Comparison of ENCODE assay signal across 14 mouse cellular contexts in genomic region chr12:82075479-82076221, GRCm38 (mm10).
A peak's percentile ranks its signal among the peaks of the same experiment; 100 is the strongest.
DNase-seq lines count a peak whose midpoint lies in the region; ATAC-seq lines count a peak whose summit lies in the region.
"Had no signal": no experiment of that assay in that cellular context is flagged by ENCODE, and none has a peak within 500 bp of the region (broad histone marks: within the 10 kb centered on the region; RNA-seq: fewer than 3 reads in every experiment).

No protein-coding gene starts in this region.

- WGBS in hindbrain, embryonic 10.5 days, result 57% methylated on average over 13 of the region's 13 CpGs
- 72% methylated on average over 13 of the region's 13 CpGs for WGBS in hindbrain, embryonic 14.5 days
- WGBS in stomach, embryonic 16.5 days, result 46% methylated on average over 13 of the region's 13 CpGs

- H3K9me3 ChIP-seq in hindbrain, embryonic 10.5 days, result no peaks in the 10 kb centered on the region
- H3K9me3 ChIP-seq in hindbrain, embryonic 14.5 days (ENCODE audit: control insufficient read depth, low read length), result no peaks in the 10 kb centered on the region
- no peaks in the 10 kb centered on the region for H3K9me3 ChIP-seq in stomach, embryonic 16.5 days (replicated peaks; ENCODE audit: control insufficient read depth, low read length)
- H3K9me3 ChIP-seq: neural tube, embryonic 13.5 days had no signal

- no peak overlapping the region for H3K4me3 ChIP-seq in hindbrain, embryonic 10.5 days
- no peak overlapping the region for H3K4me3 ChIP-seq in hindbrain, embryonic 14.5 days (replicated peaks; ENCODE audit: low read length)
- no peak overlapping the region for H3K4me3 ChIP-seq in stomach, embryonic 16.5 days (replicated peaks; ENCODE audit: low read length)
- H3K4me3 ChIP-seq: gastrocnemius, adult 2 months; neural tube, embryonic 13.5 days had no signal

- peak overlapping the region; percentile 36 for H3K27ac ChIP-seq in hindbrain, embryonic 10.5 days
- H3K27ac ChIP-seq in hindbrain, embryonic 14.5 days, result no peak overlapping the region
- peak overlapping the region; percentile 78 for H3K27ac ChIP-seq in stomach, embryonic 16.5 days (ENCODE audit: low read length)
- H3K27ac ChIP-seq: gastrocnemius, adult 2 months; neural tube, embryonic 13.5 days had no signal

- ATAC-seq in hindbrain, embryonic 14.5 days (ENCODE audit: low FRiP score), result no peak
- ATAC-seq in stomach, embryonic 16.5 days (ENCODE audit: insufficient read depth, low FRiP score), result 0 out of 2 replicates have a peak, but pooled peaks have one; percentile 12
- ATAC-seq: Patski had no signal

- H3K27me3 ChIP-seq in hindbrain, embryonic 10.5 days (ENCODE audit: insufficient read depth, poor library complexity, severe bottlenecking), result no peaks in the 10 kb centered on the region
- H3K27me3 ChIP-seq in hindbrain, embryonic 14.5 days (ENCODE audit: control insufficient read depth, insufficient read depth, low read length), result no peaks in the 10 kb centered on the region
- no peaks in the 10 kb centered on the region for H3K27me3 ChIP-seq in stomach, embryonic 16.5 days (ENCODE audit: control insufficient read depth, insufficient read depth, low read length)
- H3K27me3 ChIP-seq: neural tube, embryonic 13.5 days; Patski had no signal

- peaks cover 15% of the 10 kb centered on the region for H3K4me1 ChIP-seq in hindbrain, embryonic 10.5 days (replicated peaks)
- no peaks in the 10 kb centered on the region for H3K4me1 ChIP-seq in hindbrain, embryonic 14.5 days (replicated peaks; ENCODE audit: control insufficient read depth, insufficient read depth, low read length)
- H3K4me1 ChIP-seq in stomach, embryonic 16.5 days (ENCODE audit: control insufficient read depth, insufficient read depth, low read length), result peaks cover 4% of the 10 kb centered on the region; the same call in 1 of the 2 replicates

- no peak overlapping the region for H3K9ac ChIP-seq in hindbrain, embryonic 14.5 days
- H3K9ac ChIP-seq in stomach, embryonic 16.5 days (ENCODE audit: low read length), result no peak overlapping the region
- H3K9ac ChIP-seq: neural tube, embryonic 13.5 days had no signal

- no peak overlapping the region for H3K4me2 ChIP-seq in hindbrain, embryonic 14.5 days (replicated peaks)
- no peak overlapping the region for H3K4me2 ChIP-seq in stomach, embryonic 16.5 days (ENCODE audit: low read depth, low read length)
- H3K4me2 ChIP-seq: neural tube, embryonic 13.5 days had no signal

- H3K36me3 ChIP-seq in hindbrain, embryonic 10.5 days, result no peaks in the 10 kb centered on the region
- no peaks in the 10 kb centered on the region for H3K36me3 ChIP-seq in hindbrain, embryonic 14.5 days (replicated peaks; ENCODE audit: control insufficient read depth, insufficient read depth)
- no peaks in the 10 kb centered on the region for H3K36me3 ChIP-seq in stomach, embryonic 16.5 days (ENCODE audit: control insufficient read depth, insufficient read depth, low read length)
- H3K36me3 ChIP-seq: neural tube, embryonic 13.5 days had no signal

- peak; percentile 52 for DNase-seq in hindbrain, embryonic 10.5 days (ENCODE audit: low spot score)
- DNase-seq in hindbrain, embryonic 14.5 days (ENCODE audit: low spot score), result no peak
- DNase-seq in right cerebral cortex, adult 18-20 months, result peak; percentile 88
- DNase-seq in right cerebral cortex, postnatal 4 days, result no peak
- peak; percentile 21 for DNase-seq in kidney, postnatal 14 days
- no peak for DNase-seq in thymus, postnatal 14 days
- DNase-seq in cerebellum, postnatal 4 days (ENCODE audit: low spot score in 2 of 2), result no peak
- DNase-seq: B cell, adult 2 months; cerebellum, postnatal 36 days; gastrocnemius, adult 2 months; liver had no signal

Comparison
In these comparisons a context has a peak if more than half of its experiments do, and no peak if none do; other contexts are left out.
1. DNase-seq: peak in hindbrain, embryonic 10.5 days (single experiment), right cerebral cortex, adult 18-20 months (single experiment) and kidney, postnatal 14 days (single experiment); none in hindbrain, embryonic 14.5 days (single experiment), right cerebral cortex, postnatal 4 days (single experiment), thymus, postnatal 14 days (single experiment) and cerebellum, postnatal 4 days (0 of 2).